Mouse (Mus musculus): ENCODE results near the gene Cebpb. TPM values are rescaled to one million over a fixed set of nuclear protein-coding genes. Genes with fewer than 3 reads are reported as not detected.
A peak's percentile ranks its signal among the peaks of the same experiment; 100 is the strongest.

Cebpb gene
- polyA plus RNA-seq, 1 experiment from 2014 or later, result 0.61 TPM

GRCm38 (mm10) chr2:167678600-167678999 is 10.1 kb upstream of the Cebpb start:
- Histone ChIP-seq H3K9me3 (replicated peaks; ENCODE audit: control insufficient read depth, low read length) (no peaks in the 10 kb centered on the region), H3K4me1 (ENCODE audit: control insufficient read depth, low read depth, low read length) (peaks cover 4% of the 10 kb centered on the region), H3K4me2 (ENCODE audit: low read depth, low read length) (no peak overlapping the region), H3K36me3 (ENCODE audit: control insufficient read depth, insufficient read depth) (no peaks in the 10 kb centered on the region), H3K27ac (ENCODE audit: low read length) (no peak overlapping the region), H3K27me3 (ENCODE audit: control insufficient read depth, insufficient read depth, low read depth, low read length) (no peaks in the 10 kb centered on the region), H3K9ac (ENCODE audit: low read depth, low read length) (no peak overlapping the region), H3K4me3 (ENCODE audit: low read depth, low read length) (no peak overlapping the region)
- ATAC-seq (ENCODE audit: low read depth), result no peak
- WGBS (ENCODE audit: insufficient replicate concordance), result 45% methylated on average over 5 of the region's 5 CpGs

DNA sequence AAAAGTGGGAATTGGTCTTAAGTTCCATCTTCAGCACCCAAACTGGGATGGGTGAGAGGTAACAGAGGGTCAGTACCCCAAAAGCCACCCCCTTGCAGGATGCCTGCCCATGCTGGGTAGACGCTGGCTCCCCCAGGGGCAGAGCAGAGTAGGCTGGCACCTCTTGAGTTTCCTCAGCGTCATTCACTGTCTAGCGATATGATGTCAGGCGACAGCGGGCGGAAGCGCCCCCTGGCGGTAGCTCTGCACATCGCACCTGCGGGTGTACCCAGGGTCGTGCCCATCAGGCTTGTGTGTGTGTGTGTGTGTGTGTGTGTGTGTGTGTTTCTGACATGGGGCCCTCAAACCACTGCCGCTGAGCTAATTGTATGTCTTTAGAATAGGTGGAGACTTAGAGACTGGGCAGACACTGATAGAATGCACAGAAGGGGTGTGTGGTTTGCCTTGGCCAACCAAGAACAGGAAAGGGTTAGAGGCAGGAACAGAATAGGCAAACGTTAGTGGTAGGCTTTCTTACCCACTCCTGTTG is 8.7 kb upstream of the Cebpb start:
- H3K27ac ChIP-seq (ENCODE audit: low read length), result no peak overlapping the region
- 0% methylated on average over 13 of the region's 13 CpGs for WGBS (ENCODE audit: insufficient replicate concordance)
- no peak overlapping the region for H3K4me3 ChIP-seq (ENCODE audit: low read depth, low read length)
- no peaks in the 10 kb centered on the region for H3K9me3 ChIP-seq (replicated peaks; ENCODE audit: control insufficient read depth, low read length)
- H3K9ac ChIP-seq (ENCODE audit: low read depth, low read length), result no peak overlapping the region
- ATAC-seq (ENCODE audit: low read depth), result peak; percentile 74
- no peaks in the 10 kb centered on the region for H3K36me3 ChIP-seq (ENCODE audit: control insufficient read depth, insufficient read depth)
- no peak overlapping the region for H3K4me2 ChIP-seq (ENCODE audit: low read depth, low read length)
- peaks cover 4% of the 10 kb centered on the region for H3K4me1 ChIP-seq (ENCODE audit: control insufficient read depth, low read depth, low read length)
- no peaks in the 10 kb centered on the region for H3K27me3 ChIP-seq (ENCODE audit: control insufficient read depth, insufficient read depth, low read depth, low read length)

DNA sequence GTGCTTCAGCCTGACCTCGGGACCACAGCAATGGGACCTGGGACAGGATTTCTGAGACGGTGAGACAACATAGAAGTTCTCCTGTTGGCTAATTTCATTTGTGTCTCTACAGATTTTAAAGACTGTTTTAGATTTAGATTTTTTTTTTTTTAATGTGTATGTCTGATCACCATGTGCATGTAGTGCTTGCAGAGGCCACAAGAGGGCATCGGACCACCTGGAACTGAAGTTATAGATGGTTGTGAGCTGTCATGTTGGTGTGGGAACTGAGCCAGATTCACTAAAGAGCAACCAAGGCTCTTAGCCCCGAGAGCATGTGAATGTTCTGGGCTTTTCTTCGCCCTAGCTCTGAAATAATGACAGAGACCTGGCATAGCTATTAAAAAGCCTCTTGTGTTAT is 8.1 kb upstream of the Cebpb start:
- no peaks in the 10 kb centered on the region for H3K9me3 ChIP-seq (replicated peaks; ENCODE audit: control insufficient read depth, low read length)
- no peak overlapping the region for H3K4me2 ChIP-seq (ENCODE audit: low read depth, low read length)
- peaks cover 4% of the 10 kb centered on the region for H3K4me1 ChIP-seq (ENCODE audit: control insufficient read depth, low read depth, low read length)
- H3K27ac ChIP-seq (ENCODE audit: low read length), result no peak overlapping the region
- no peak overlapping the region for H3K4me3 ChIP-seq (ENCODE audit: low read depth, low read length)
- no peak for ATAC-seq (ENCODE audit: low read depth)
- no peaks in the 10 kb centered on the region for H3K27me3 ChIP-seq (ENCODE audit: control insufficient read depth, insufficient read depth, low read depth, low read length)
- 32% methylated on average over 5 of the region's 5 CpGs for WGBS (ENCODE audit: insufficient replicate concordance)
- no peaks in the 10 kb centered on the region for H3K36me3 ChIP-seq (ENCODE audit: control insufficient read depth, insufficient read depth)
- no peak overlapping the region for H3K9ac ChIP-seq (ENCODE audit: low read depth, low read length)

DNA sequence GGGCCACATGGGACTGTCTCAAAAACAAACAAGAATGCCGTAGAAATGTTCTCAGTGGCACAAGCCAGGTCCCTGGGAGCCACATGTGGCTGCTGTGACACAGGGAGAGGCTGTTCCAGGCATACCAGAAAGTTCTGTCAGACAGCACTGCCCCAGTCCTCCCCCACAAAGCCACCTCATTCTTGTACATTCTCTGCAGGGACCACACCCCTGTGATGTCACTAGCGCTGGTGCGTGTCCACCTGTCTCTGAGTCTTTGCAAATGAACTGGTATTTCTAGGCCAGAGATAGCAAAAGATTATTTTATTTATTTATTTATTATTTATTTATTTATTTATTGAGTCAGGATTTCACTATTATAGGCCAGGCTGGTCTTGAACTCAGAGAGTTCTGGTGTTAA is 5.0 kb upstream of the Cebpb start:
- ATAC-seq (ENCODE audit: low read depth), result no peak
- Histone ChIP-seq H3K4me3 (ENCODE audit: low read depth, low read length) (no peak overlapping the region), H3K9me3 (replicated peaks; ENCODE audit: control insufficient read depth, low read length) (no peaks in the 10 kb centered on the region), H3K4me1 (ENCODE audit: control insufficient read depth, low read depth, low read length) (peaks cover 19% of the 10 kb centered on the region), H3K27me3 (ENCODE audit: control insufficient read depth, insufficient read depth, low read depth, low read length) (peaks cover 6% of the 10 kb centered on the region), H3K36me3 (ENCODE audit: control insufficient read depth, insufficient read depth) (no peaks in the 10 kb centered on the region), H3K27ac (ENCODE audit: low read length) (0 out of 2 replicates have a peak overlapping the region, but pooled peaks have one; percentile 7), H3K9ac (ENCODE audit: low read depth, low read length) (no peak overlapping the region), H3K4me2 (ENCODE audit: low read depth, low read length) (no peak overlapping the region)
- 72% methylated on average over 3 of the region's 3 CpGs for WGBS (ENCODE audit: insufficient replicate concordance)

DNA sequence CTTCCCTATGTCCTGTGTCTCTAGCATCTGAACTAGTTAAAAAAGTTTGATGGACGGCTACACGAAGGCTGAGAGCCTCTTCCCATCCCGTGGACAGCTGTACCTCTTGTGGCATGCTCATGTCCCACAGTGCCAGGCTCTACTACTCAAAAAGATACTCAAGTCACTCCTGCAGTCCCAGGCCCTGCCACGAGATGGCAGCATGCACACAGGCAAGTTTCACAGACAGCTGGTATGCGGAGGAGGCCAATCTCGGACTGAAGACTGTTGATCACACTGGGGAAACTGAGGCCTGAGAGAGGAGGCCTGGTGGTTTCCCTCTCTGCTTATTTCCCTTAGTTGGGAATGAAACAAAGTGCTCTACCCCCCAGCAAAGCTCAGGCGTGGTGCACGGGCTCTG is 3.6 kb upstream of the Cebpb start:
- Histone ChIP-seq H3K36me3 (ENCODE audit: control insufficient read depth, insufficient read depth) (no peaks in the 10 kb centered on the region), H3K4me2 (ENCODE audit: low read depth, low read length) (no peak overlapping the region), H3K9ac (ENCODE audit: low read depth, low read length) (no peak overlapping the region), H3K27me3 (ENCODE audit: control insufficient read depth, insufficient read depth, low read depth, low read length) (peaks cover 20% of the 10 kb centered on the region), H3K9me3 (replicated peaks; ENCODE audit: control insufficient read depth, low read length) (no peaks in the 10 kb centered on the region), H3K4me3 (ENCODE audit: low read depth, low read length) (no peak overlapping the region), H3K4me1 (ENCODE audit: control insufficient read depth, low read depth, low read length) (peaks cover 19% of the 10 kb centered on the region), H3K27ac (ENCODE audit: low read length) (no peak overlapping the region)
- WGBS (ENCODE audit: insufficient replicate concordance), result 11% methylated on average over 8 of the region's 8 CpGs
- ATAC-seq (ENCODE audit: low read depth), result no peak

DNA sequence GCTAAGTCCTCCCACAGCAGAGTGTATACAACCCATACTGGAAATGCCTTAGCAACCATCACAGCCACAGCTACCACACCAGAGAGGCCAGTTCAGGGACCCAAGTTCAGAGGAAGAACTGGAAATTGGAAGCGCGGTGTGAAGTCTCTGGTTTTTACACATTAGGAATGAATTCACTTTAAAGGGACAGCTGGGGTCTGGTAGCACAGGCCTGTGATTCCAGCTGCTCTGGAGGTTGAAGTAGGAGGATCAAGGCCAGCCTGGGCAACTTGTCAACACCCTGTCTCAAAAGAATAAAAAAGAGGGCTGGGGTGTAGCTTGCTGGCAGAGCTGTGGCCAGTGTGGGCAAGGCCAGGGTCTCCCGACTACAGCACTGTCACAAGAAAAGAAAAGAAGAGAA is 2.9 kb upstream of the Cebpb start:
- no peak overlapping the region for H3K27ac ChIP-seq (ENCODE audit: low read length)
- H3K27me3 ChIP-seq (ENCODE audit: control insufficient read depth, insufficient read depth, low read depth, low read length), result peaks cover 27% of the 10 kb centered on the region
- 61% methylated on average over 3 of the region's 3 CpGs for WGBS (ENCODE audit: insufficient replicate concordance)

GRCm38 (mm10) chr2:167686382-167687249 is 2.1 kb upstream of the Cebpb start:
- Histone ChIP-seq H3K27ac (ENCODE audit: low read length) (no peak overlapping the region; the same call in 1 of the 2 replicates), H3K9ac (ENCODE audit: low read depth, low read length) (no peak overlapping the region), H3K4me1 (ENCODE audit: control insufficient read depth, low read depth, low read length) (peaks cover 22% of the 10 kb centered on the region), H3K27me3 (ENCODE audit: control insufficient read depth, insufficient read depth, low read depth, low read length) (peaks cover 29% of the 10 kb centered on the region), H3K4me3 (ENCODE audit: low read depth, low read length) (no peak overlapping the region), H3K36me3 (ENCODE audit: control insufficient read depth, insufficient read depth) (no peaks in the 10 kb centered on the region), H3K4me2 (ENCODE audit: low read depth, low read length) (no peak overlapping the region), H3K9me3 (replicated peaks; ENCODE audit: control insufficient read depth, low read length) (no peaks in the 10 kb centered on the region)
- 57% methylated on average over 16 of the region's 16 CpGs for WGBS (ENCODE audit: insufficient replicate concordance)
- ATAC-seq (ENCODE audit: low read depth), result no peak

More for the DNA sequence above, 2.9 kb upstream of the Cebpb start:
- no peaks in the 10 kb centered on the region for H3K36me3 ChIP-seq (ENCODE audit: control insufficient read depth, insufficient read depth)
- H3K9ac ChIP-seq (ENCODE audit: low read depth, low read length), result no peak overlapping the region
- peaks cover 19% of the 10 kb centered on the region for H3K4me1 ChIP-seq (ENCODE audit: control insufficient read depth, low read depth, low read length)
- no peaks in the 10 kb centered on the region for H3K9me3 ChIP-seq (replicated peaks; ENCODE audit: control insufficient read depth, low read length)
- H3K4me2 ChIP-seq (ENCODE audit: low read depth, low read length), result no peak overlapping the region
- ATAC-seq (ENCODE audit: low read depth), result no peak
- H3K4me3 ChIP-seq (ENCODE audit: low read depth, low read length), result no peak overlapping the region

GRCm38 (mm10) chr2:167687250-167687586 is 1.5 kb upstream of the Cebpb start:
- H3K4me1 ChIP-seq (ENCODE audit: control insufficient read depth, low read depth, low read length), result peaks cover 23% of the 10 kb centered on the region
- ATAC-seq (ENCODE audit: low read depth), result no peak
- H3K9ac ChIP-seq (ENCODE audit: low read depth, low read length), result no peak overlapping the region
- peaks cover 29% of the 10 kb centered on the region for H3K27me3 ChIP-seq (ENCODE audit: control insufficient read depth, insufficient read depth, low read depth, low read length)
- peak overlapping the region; percentile 89 for H3K27ac ChIP-seq (ENCODE audit: low read length)
- no peaks in the 10 kb centered on the region for H3K36me3 ChIP-seq (ENCODE audit: control insufficient read depth, insufficient read depth)
- 65% methylated on average over 4 of the region's 4 CpGs for WGBS (ENCODE audit: insufficient replicate concordance)
- H3K4me3 ChIP-seq (ENCODE audit: low read depth, low read length), result no peak overlapping the region
- H3K9me3 ChIP-seq (replicated peaks; ENCODE audit: control insufficient read depth, low read length), result no peaks in the 10 kb centered on the region
- H3K4me2 ChIP-seq (ENCODE audit: low read depth, low read length), result no peak overlapping the region

DNA sequence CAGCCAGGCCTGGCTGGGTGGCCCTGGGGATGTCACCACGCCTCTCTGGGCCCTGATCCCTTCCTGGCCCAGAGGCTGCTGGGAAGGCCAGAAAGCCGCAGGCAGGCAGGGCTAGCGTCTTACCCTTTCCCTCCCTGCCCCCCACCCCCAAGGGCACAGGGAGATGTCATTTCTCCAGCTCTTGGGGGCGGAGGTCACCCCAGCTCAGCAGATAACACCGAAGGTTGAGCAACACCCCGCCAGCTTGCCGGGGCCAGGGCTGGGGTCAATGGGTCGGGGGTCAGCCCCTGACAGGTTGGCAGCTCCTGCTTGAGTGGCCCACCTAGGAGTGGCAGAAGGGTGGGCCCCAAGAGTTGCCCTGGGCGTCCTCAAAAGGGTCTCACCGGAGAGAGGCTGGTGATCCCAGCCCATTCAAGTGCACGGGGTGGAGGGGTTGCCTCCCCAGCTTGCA is 1.0 kb upstream of the Cebpb start:
- Histone ChIP-seq H3K9ac (ENCODE audit: low read depth, low read length) (no peak overlapping the region), H3K4me1 (ENCODE audit: control insufficient read depth, low read depth, low read length) (peaks cover 23% of the 10 kb centered on the region), H3K27ac (ENCODE audit: low read length) (peak overlapping the region; percentile 89), H3K4me3 (ENCODE audit: low read depth, low read length) (no peak overlapping the region; the same call in 1 of the 2 replicates), H3K4me2 (ENCODE audit: low read depth, low read length) (peak overlapping the region; percentile 85), H3K36me3 (ENCODE audit: control insufficient read depth, insufficient read depth) (no peaks in the 10 kb centered on the region), H3K27me3 (ENCODE audit: control insufficient read depth, insufficient read depth, low read depth, low read length) (peaks cover 29% of the 10 kb centered on the region), H3K9me3 (replicated peaks; ENCODE audit: control insufficient read depth, low read length) (no peaks in the 10 kb centered on the region)
- peak; percentile 62 for ATAC-seq (ENCODE audit: low read depth)
- 35% methylated on average over 11 of the region's 11 CpGs for WGBS (ENCODE audit: insufficient replicate concordance)
